Mouse (Mus musculus): ENCODE data around the gene Lmx1a. TPM values are rescaled to one million over a fixed set of nuclear protein-coding genes. Genes with fewer than 3 reads are reported as not detected.
A peak's percentile ranks its signal among the peaks of the same experiment; 100 is the strongest.

Lmx1a gene
- polyA plus RNA-seq, 1 experiment from 2014 or later, result 4.3 TPM

DNA sequence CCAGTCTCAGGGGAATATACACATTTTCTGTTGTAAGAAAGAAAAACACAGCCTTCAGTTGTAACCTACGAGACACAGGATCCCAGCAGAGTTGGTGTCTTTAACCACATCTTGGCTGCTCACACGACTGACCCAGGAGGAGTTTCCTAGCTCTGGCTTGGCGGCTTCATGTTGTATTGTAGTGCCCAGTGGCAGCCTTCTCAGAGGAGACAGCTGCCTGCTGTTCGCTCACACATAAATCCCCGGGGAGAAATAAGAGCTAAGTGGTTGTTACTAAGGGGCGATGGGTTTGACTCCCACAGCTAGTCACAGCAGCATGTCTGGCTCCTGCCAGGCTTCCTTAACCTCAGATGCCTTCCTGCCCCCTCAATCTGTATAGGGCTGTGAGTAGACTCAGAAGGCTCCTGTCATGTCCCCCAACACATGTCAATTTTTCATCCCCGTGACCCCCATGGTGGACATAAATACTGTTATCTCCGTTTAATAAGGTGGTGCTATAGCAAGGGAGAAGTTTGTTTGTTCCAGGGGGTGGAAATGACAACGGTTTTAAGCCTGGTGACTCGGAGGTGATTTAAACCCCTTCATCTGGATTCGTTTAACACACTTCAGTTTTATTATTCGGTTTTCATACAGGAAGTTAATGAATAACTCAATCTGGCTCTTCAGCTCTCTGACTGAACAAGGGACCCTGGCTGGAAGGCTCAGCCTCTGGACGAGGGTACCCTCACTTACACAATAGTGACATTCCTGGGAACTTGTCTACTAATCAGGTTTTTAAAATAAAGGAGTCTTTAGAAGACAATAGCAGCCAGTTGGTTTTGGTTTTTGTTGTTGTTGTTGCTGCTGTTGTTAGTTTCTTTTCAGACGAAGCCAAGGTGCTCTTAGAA is 65.8 kb downstream of the Lmx1a start:
- no peaks in the 10 kb centered on the region for H3K4me1 ChIP-seq (ENCODE audit: control insufficient read depth, insufficient read depth, low read length)
- no peaks in the 10 kb centered on the region for H3K9me3 ChIP-seq (replicated peaks; ENCODE audit: control insufficient read depth, low read length)
- H3K4me2 ChIP-seq, result no peak overlapping the region
- H3K36me3 ChIP-seq (ENCODE audit: control insufficient read depth, insufficient read depth, low read length), result no peaks in the 10 kb centered on the region
- H3K27ac ChIP-seq (ENCODE audit: low read depth, low read length), result no peak overlapping the region
- no peak for ATAC-seq (replicated peaks; ENCODE audit: insufficient number of reproducible peaks, low FRiP score, low TSS enrichment)
- 30% methylated on average over 14 of the region's 14 CpGs for WGBS (ENCODE audit: insufficient replicate concordance)
- H3K4me3 ChIP-seq (ENCODE audit: low read depth, low read length), result no peak overlapping the region
- H3K27me3 ChIP-seq (ENCODE audit: control insufficient read depth, insufficient read depth, low read length), result peaks cover 2% of the 10 kb centered on the region; the same call in 1 of the 2 replicates
- H3K9ac ChIP-seq (ENCODE audit: low read depth, low read length), result no peak overlapping the region

DNA sequence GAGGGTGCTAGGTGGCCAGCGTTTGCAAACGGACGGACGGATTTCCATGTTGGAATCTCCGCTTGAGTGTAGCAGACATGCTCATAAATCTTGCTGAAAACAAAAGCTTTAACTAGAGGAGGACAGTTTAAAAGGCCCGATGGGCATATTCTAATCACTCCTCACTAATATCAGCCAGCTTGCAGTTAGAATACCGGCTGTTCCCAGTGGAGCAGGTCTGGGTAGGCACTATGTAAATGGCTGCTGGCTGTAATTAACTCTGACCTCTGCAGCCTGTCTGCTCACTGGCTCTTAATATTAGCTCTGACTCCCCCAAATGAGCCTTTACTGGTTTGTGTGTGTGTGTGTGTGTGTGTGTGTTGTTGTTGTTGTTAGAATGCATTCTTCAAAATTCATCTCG is 69.2 kb downstream of the Lmx1a start:
- Histone ChIP-seq H3K9ac (ENCODE audit: low read depth, low read length) (no peak overlapping the region), H3K27ac (ENCODE audit: low read depth, low read length) (no peak overlapping the region), H3K27me3 (ENCODE audit: control insufficient read depth, insufficient read depth, low read length) (no peaks in the 10 kb centered on the region), H3K9me3 (replicated peaks; ENCODE audit: control insufficient read depth, low read length) (no peaks in the 10 kb centered on the region), H3K4me2 (no peak overlapping the region), H3K4me1 (ENCODE audit: control insufficient read depth, insufficient read depth, low read length) (no peaks in the 10 kb centered on the region), H3K36me3 (ENCODE audit: control insufficient read depth, insufficient read depth, low read length) (no peaks in the 10 kb centered on the region), H3K4me3 (ENCODE audit: low read depth, low read length) (no peak overlapping the region)
- 76% methylated on average over 8 of the region's 8 CpGs for WGBS (ENCODE audit: insufficient replicate concordance)
- no peak for ATAC-seq (replicated peaks; ENCODE audit: insufficient number of reproducible peaks, low FRiP score, low TSS enrichment)

DNA sequence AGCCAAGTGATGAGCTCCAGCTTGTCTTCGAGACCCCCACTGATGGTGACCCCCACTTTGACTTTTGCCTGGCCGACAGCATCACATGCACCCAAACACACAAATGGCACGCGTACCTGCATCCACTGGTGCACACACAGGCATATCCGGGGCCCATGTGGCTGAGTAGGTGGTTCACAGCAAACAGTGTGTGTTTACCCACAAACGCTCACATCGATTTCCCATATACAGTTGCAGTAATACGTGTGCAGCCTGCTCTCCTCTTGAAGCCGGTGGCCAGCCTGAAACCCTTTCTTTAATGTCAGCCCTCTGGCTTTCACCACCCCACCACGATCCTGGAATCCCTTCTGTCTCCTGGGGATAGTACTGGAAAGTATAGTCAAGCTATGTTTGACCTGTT is 71.3 kb downstream of the Lmx1a start:
- H3K4me3 ChIP-seq (ENCODE audit: low read depth, low read length), result no peak overlapping the region
- H3K9me3 ChIP-seq (replicated peaks; ENCODE audit: control insufficient read depth, low read length), result no peaks in the 10 kb centered on the region
- H3K4me2 ChIP-seq, result no peak overlapping the region
- no peak overlapping the region for H3K27ac ChIP-seq (ENCODE audit: low read depth, low read length)
- H3K36me3 ChIP-seq (ENCODE audit: control insufficient read depth, insufficient read depth, low read length), result no peaks in the 10 kb centered on the region
- WGBS (ENCODE audit: insufficient replicate concordance), result 79% methylated on average over 10 of the region's 10 CpGs
- H3K27me3 ChIP-seq (ENCODE audit: control insufficient read depth, insufficient read depth, low read length), result no peaks in the 10 kb centered on the region
- ATAC-seq (replicated peaks; ENCODE audit: insufficient number of reproducible peaks, low FRiP score, low TSS enrichment), result no peak
- no peak overlapping the region for H3K9ac ChIP-seq (ENCODE audit: low read depth, low read length)
- no peaks in the 10 kb centered on the region for H3K4me1 ChIP-seq (ENCODE audit: control insufficient read depth, insufficient read depth, low read length)

DNA sequence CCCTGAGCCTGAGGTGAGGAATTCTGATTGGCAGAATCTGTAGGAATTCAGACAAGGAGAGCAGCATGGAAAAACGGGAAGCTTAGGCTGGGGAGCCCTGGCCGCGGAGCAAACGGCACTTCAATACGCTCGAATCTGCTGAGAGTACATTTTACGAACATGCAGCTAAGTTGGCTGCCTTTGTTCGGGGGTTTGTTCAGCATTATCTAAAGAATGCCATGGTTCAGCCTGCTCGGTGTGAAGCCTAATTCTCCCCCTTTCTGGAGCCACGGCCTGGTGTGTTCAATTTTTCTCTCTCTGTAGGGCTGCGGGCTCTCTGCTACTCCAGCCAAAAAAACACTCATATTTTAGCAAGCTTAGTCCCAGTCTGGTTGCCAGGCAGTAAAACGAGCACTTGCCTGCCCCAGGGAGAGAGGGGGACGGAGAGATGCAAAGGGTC is 72.8 kb downstream of the Lmx1a start:
- 36% methylated on average over 13 of the region's 13 CpGs for WGBS (ENCODE audit: insufficient replicate concordance)
- Histone ChIP-seq H3K4me2 (peak overlapping the region; percentile 29), H3K9me3 (replicated peaks; ENCODE audit: control insufficient read depth, low read length) (no peaks in the 10 kb centered on the region), H3K4me1 (ENCODE audit: control insufficient read depth, insufficient read depth, low read length) (no peaks in the 10 kb centered on the region), H3K4me3 (ENCODE audit: low read depth, low read length) (no peak overlapping the region), H3K27me3 (ENCODE audit: control insufficient read depth, insufficient read depth, low read length) (no peaks in the 10 kb centered on the region), H3K27ac (ENCODE audit: low read depth, low read length) (no peak overlapping the region), H3K9ac (ENCODE audit: low read depth, low read length) (no peak overlapping the region), H3K36me3 (ENCODE audit: control insufficient read depth, insufficient read depth, low read length) (no peaks in the 10 kb centered on the region)
- no peak for ATAC-seq (replicated peaks; ENCODE audit: insufficient number of reproducible peaks, low FRiP score, low TSS enrichment)

DNA sequence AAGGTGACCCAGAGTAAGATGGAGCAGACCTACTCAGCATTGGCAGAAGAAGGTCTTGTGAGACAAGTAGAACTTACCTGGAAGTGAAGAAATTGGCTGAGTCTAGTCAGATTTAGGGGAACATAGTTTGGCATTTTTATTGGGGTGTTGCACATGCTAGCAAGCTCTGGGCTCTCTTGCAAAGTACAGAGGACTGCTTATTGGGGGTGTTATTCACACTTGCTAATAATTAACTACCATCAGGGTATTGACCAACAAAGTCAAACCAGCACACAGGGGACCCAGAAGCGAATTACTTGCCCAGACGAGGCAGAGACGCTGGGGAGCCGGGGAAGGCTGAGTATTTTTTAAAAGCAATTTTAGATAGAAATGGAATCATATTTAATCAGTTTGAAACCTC is 77.6 kb downstream of the Lmx1a start:
- Histone ChIP-seq H3K36me3 (ENCODE audit: control insufficient read depth, insufficient read depth, low read length) (no peaks in the 10 kb centered on the region), H3K4me3 (ENCODE audit: low read depth, low read length) (no peak overlapping the region), H3K27ac (ENCODE audit: low read depth, low read length) (no peak overlapping the region), H3K4me1 (ENCODE audit: control insufficient read depth, insufficient read depth, low read length) (no peaks in the 10 kb centered on the region), H3K27me3 (ENCODE audit: control insufficient read depth, insufficient read depth, low read length) (no peaks in the 10 kb centered on the region), H3K4me2 (no peak overlapping the region), H3K9ac (ENCODE audit: low read depth, low read length) (no peak overlapping the region), H3K9me3 (replicated peaks; ENCODE audit: control insufficient read depth, low read length) (no peaks in the 10 kb centered on the region)
- 84% methylated on average over 4 of the region's 4 CpGs for WGBS (ENCODE audit: insufficient replicate concordance)
- no peak for ATAC-seq (replicated peaks; ENCODE audit: insufficient number of reproducible peaks, low FRiP score, low TSS enrichment)

DNA sequence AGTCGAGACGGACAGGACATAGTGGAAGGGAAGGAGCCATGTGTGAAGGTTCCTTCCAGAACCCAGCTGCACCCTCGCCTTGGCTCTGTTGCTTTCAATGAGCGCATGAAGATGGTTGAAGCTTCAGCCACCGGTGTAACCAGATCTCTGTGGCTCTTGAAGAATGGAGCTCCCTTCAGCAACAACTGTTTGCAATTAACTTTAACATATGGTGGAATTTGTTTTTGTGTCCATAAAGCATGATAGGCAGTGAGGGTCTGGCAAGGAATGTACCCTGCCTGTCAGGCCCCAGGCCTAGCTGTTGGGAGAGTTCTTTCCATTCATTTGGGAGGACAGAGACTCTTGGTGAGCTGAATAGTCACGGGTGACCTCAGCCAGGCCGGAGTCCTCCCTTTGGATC is 81.4 kb downstream of the Lmx1a start:
- no peak for ATAC-seq (replicated peaks; ENCODE audit: insufficient number of reproducible peaks, low FRiP score, low TSS enrichment)
- H3K36me3 ChIP-seq (ENCODE audit: control insufficient read depth, insufficient read depth, low read length), result no peaks in the 10 kb centered on the region

DNA sequence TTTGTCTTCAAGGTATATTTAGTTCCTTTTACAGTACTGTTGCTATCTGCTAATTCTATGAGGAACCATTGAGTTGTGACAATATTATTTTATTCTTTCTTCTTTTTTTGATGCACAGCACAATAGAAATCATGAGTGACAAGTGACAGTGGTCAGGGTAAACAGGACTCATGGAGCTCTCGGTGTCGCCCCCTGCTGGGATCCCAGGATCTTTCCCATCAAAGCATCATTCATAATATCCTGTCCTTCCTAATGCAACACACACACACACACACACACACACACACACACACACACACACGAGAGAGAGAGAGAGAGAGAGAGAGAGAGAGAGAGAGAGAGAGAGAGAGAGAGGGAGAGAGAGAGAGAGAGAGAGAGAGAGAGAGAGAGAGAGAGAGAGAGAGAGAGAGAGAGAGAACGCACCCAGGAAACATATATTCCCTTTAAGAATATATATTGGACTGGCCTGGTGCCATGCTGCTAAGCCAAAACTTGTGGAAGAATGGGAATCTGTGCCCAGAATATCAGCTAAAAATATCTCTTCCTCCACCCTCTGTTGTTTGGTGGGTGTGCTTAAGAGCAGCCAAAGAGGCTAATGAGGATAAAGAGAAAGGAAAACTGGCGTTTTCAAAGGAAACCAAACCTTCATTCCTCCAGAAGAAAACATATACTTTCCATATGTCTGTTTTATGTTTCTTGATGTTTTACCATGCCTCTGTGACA is 90.9 kb downstream of the Lmx1a start:
- WGBS (ENCODE audit: insufficient replicate concordance), result 76% methylated on average over 4 of the region's 5 CpGs
- ATAC-seq (replicated peaks; ENCODE audit: insufficient number of reproducible peaks, low FRiP score, low TSS enrichment), result no peak
- no peaks in the 10 kb centered on the region for H3K36me3 ChIP-seq (ENCODE audit: control insufficient read depth, insufficient read depth, low read length)
- H3K27ac ChIP-seq (ENCODE audit: low read depth, low read length), result no peak overlapping the region
- no peak overlapping the region for H3K4me3 ChIP-seq (ENCODE audit: low read depth, low read length)
- no peaks in the 10 kb centered on the region for H3K9me3 ChIP-seq (replicated peaks; ENCODE audit: control insufficient read depth, low read length)
- no peak overlapping the region for H3K4me2 ChIP-seq
- H3K9ac ChIP-seq (ENCODE audit: low read depth, low read length), result no peak overlapping the region
- no peaks in the 10 kb centered on the region for H3K4me1 ChIP-seq (ENCODE audit: control insufficient read depth, insufficient read depth, low read length)
- no peaks in the 10 kb centered on the region for H3K27me3 ChIP-seq (ENCODE audit: control insufficient read depth, insufficient read depth, low read length)

More for the DNA sequence above, 81.4 kb downstream of the Lmx1a start:
- Histone ChIP-seq H3K4me1 (ENCODE audit: control insufficient read depth, insufficient read depth, low read length) (no peaks in the 10 kb centered on the region), H3K27me3 (ENCODE audit: control insufficient read depth, insufficient read depth, low read length) (no peaks in the 10 kb centered on the region), H3K9ac (ENCODE audit: low read depth, low read length) (no peak overlapping the region), H3K4me3 (ENCODE audit: low read depth, low read length) (no peak overlapping the region), H3K4me2 (no peak overlapping the region), H3K27ac (ENCODE audit: low read depth, low read length) (no peak overlapping the region), H3K9me3 (replicated peaks; ENCODE audit: control insufficient read depth, low read length) (no peaks in the 10 kb centered on the region)
- WGBS (ENCODE audit: insufficient replicate concordance), result 77% methylated on average over 7 of the region's 7 CpGs

DNA sequence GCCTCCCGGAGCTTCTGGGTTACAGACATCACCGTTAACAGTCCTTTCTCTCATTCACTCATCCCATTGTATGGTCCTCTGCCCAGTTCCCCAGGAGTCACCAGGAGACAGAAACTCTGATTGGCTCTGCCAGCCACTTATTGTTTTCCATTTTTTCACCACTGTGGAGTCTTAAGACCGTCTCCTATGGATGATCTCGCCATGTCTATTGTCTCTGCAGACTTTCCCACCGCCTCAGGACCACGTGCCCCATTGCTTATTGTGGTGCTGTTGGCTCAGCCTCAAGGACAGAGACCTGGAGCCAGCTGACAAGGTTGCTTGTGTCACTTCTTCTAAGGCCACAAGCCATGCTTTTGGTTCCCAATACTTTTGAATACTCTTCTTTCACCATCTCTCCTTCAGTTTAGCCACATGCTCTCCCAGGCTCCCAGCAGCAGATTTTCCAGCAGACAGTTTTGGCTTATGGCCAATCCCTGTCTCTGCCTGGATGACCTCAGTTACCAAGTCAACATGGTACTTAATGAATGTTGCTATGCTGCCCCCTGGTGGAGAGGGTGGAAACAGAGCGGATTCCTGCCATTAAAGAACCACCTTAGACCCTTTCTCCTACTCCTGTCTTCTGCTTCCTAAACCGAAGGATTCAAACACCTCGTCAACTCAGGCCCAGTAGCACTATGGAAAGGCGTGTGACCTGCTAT is 92.9 kb downstream of the Lmx1a start:
- H3K27me3 ChIP-seq (ENCODE audit: control insufficient read depth, insufficient read depth, low read length), result no peaks in the 10 kb centered on the region
- WGBS (ENCODE audit: insufficient replicate concordance), result 60% methylated on average over 10 of the region's 10 CpGs
- H3K4me3 ChIP-seq (ENCODE audit: low read depth, low read length), result no peak overlapping the region
- H3K27ac ChIP-seq (ENCODE audit: low read depth, low read length), result no peak overlapping the region
- no peaks in the 10 kb centered on the region for H3K4me1 ChIP-seq (ENCODE audit: control insufficient read depth, insufficient read depth, low read length)
- H3K9ac ChIP-seq (ENCODE audit: low read depth, low read length), result no peak overlapping the region
- no peak overlapping the region for H3K4me2 ChIP-seq
- ATAC-seq (replicated peaks; ENCODE audit: insufficient number of reproducible peaks, low FRiP score, low TSS enrichment), result no peak
- no peaks in the 10 kb centered on the region for H3K36me3 ChIP-seq (ENCODE audit: control insufficient read depth, insufficient read depth, low read length)
- H3K9me3 ChIP-seq (replicated peaks; ENCODE audit: control insufficient read depth, low read length), result no peaks in the 10 kb centered on the region
